Mouse (Mus musculus) hindbrain, embryonic 15.5 days (tissue): ENCODE measurements at regions not wholly inside any gene's neighbourhood (a gene's known extent, or its start where the extent isn't known, plus 50 kb on each side); places are given as distances from the start of the nearest gene placed in this dataset.

Experiments
- ATAC-seq: fragments of 200-750 bp; cut with Nextera tagmentation; 2 replicates; pipeline ENCODE4 v1.8.0; 2017; ENCODE audit warnings: low read depth, moderate number of reproducible peaks, moderate TSS enrichment; ENCODE audit not compliant: low FRiP score
- H3K27ac ChIP-seq: fragments of 300-500 bp; sonication (generic); replicated peaks from 2 replicates; pipeline ENCODE4 v1.5.1; 2015; ENCODE audit warnings: mild to moderate bottlenecking, inconsistent platforms
- H3K27me3 ChIP-seq: fragments of 300-500 bp; sonication (generic); 2 replicates; pipeline ENCODE4 v1.6.1; 2015; ENCODE audit warnings: control low read depth, inconsistent platforms
- H3K36me3 ChIP-seq: fragments of 300-500 bp; sonication (generic); 2 replicates; pipeline ENCODE4 v1.6.1; 2015; ENCODE audit warnings: control low read depth, inconsistent platforms
- H3K4me1 ChIP-seq: fragments of 300-500 bp; sonication (generic); replicated peaks from 2 replicates; pipeline ENCODE4 v1.6.1; 2015; ENCODE audit warnings: control low read depth, inconsistent platforms
- H3K4me2 ChIP-seq: fragments of 300-500 bp; sonication (generic); 2 replicates; pipeline ENCODE4 v1.6.1; 2015; ENCODE audit warnings: moderate library complexity, mild to moderate bottlenecking, inconsistent platforms
- H3K4me3 ChIP-seq: fragments of 300-500 bp; sonication (generic); 2 replicates; pipeline ENCODE4 v1.5.1; 2015; ENCODE audit warnings: mild to moderate bottlenecking, inconsistent platforms
- H3K9ac ChIP-seq: fragments of 300-500 bp; sonication (generic); 2 replicates; pipeline ENCODE4 v1.6.1; 2015; ENCODE audit warnings: inconsistent platforms
- H3K9me3 ChIP-seq: fragments of 300-500 bp; sonication (generic); 2 replicates; pipeline ENCODE4 v1.6.1; 2016; ENCODE audit warnings: control low read depth, inconsistent platforms
- WGBS: fragments of 180-500 bp; shearing (Covaris S2); methylation state at CpG from one replicate; pipeline ENCODE4 v1.1.7; 2015; 5-methylcytosine and 5-hydroxymethylcytosine counted together

GRCm38 (mm10) chr13:59248411-59248810, 336.6 kb downstream of the Agtpbp1 start:
- Histone ChIP-seq H3K4me2 (no peak overlapping the region), H3K27me3 (no peaks in the 10 kb centered on the region), H3K36me3 (no peaks in the 10 kb centered on the region), H3K4me3 (no peak overlapping the region), H3K9ac (no peak overlapping the region), H3K9me3 (no peaks in the 10 kb centered on the region), H3K27ac (no peak overlapping the region), H3K4me1 (peaks cover 16% of the 10 kb centered on the region)
- ATAC-seq: no peak
- WGBS: 74% methylated on average over 9 of the region's 9 CpGs

GRCm38 (mm10) chr13:59246984-59247537, 338.0 kb downstream of the Agtpbp1 start:
- no peaks in the 10 kb centered on the region for H3K9me3 ChIP-seq
- H3K4me3 ChIP-seq: no peak overlapping the region
- H3K36me3 ChIP-seq: no peaks in the 10 kb centered on the region
- no peak overlapping the region for H3K4me2 ChIP-seq
- no peaks in the 10 kb centered on the region for H3K27me3 ChIP-seq
- ATAC-seq: no peak
- H3K9ac ChIP-seq: no peak overlapping the region
- peaks cover 13% of the 10 kb centered on the region for H3K4me1 ChIP-seq
- no peak overlapping the region for H3K27ac ChIP-seq
- WGBS: 77% methylated on average over 7 of the region's 7 CpGs

GRCm38 (mm10) chr13:59246070-59246469, 339.0 kb downstream of the Agtpbp1 start:
- no peak overlapping the region for H3K27ac ChIP-seq
- H3K9me3 ChIP-seq: no peaks in the 10 kb centered on the region
- H3K4me1 ChIP-seq: peaks cover 4% of the 10 kb centered on the region
- H3K9ac ChIP-seq: no peak overlapping the region
- H3K36me3 ChIP-seq: no peaks in the 10 kb centered on the region
- H3K4me2 ChIP-seq: no peak overlapping the region
- no peaks in the 10 kb centered on the region for H3K27me3 ChIP-seq
- no peak for ATAC-seq
- no peak overlapping the region for H3K4me3 ChIP-seq
- 71% methylated on average over 6 of the region's 6 CpGs for WGBS

- H3K27me3 ChIP-seq: no peaks in the 10 kb centered on the region
Observed at GRCm38 (mm10) chr13:59244622-59245021, 340.4 kb downstream of the Agtpbp1 start.

GRCm38 (mm10) chr13:59242671-59243070, 342.4 kb downstream of the Agtpbp1 start:
- Histone ChIP-seq H3K9me3 (no peaks in the 10 kb centered on the region), H3K9ac (no peak overlapping the region), H3K36me3 (no peaks in the 10 kb centered on the region), H3K4me1 (no peaks in the 10 kb centered on the region), H3K27me3 (no peaks in the 10 kb centered on the region), H3K4me3 (no peak overlapping the region), H3K27ac (no peak overlapping the region), H3K4me2 (no peak overlapping the region)
- 79% methylated on average over 4 of the region's 4 CpGs for WGBS
- ATAC-seq: no peak

More at GRCm38 (mm10) chr13:59244622-59245021, 340.4 kb downstream of the Agtpbp1 start:
- Histone ChIP-seq H3K4me3 (no peak overlapping the region), H3K36me3 (no peaks in the 10 kb centered on the region), H3K4me1 (0 out of 2 replicates have a peak, but pooled peaks cover 3% of the 10 kb centered on the region), H3K9ac (no peak overlapping the region), H3K4me2 (no peak overlapping the region), H3K27ac (no peak overlapping the region), H3K9me3 (no peaks in the 10 kb centered on the region)
- ATAC-seq: no peak
- 93% methylated on average over 1 of the region's 1 CpGs for WGBS

GRCm38 (mm10) chr13:59238696-59239095, 346.3 kb downstream of the Agtpbp1 start:
- 84% methylated on average over 1 of the region's 1 CpGs for WGBS
- H3K27me3 ChIP-seq: no peaks in the 10 kb centered on the region
- no peak for ATAC-seq

GRCm38 (mm10) chr13:59235836-59236235, 349.2 kb downstream of the Agtpbp1 start:
- H3K36me3 ChIP-seq: no peaks in the 10 kb centered on the region
- ATAC-seq: no peak
- WGBS: 78% methylated on average over 9 of the region's 9 CpGs

More at GRCm38 (mm10) chr13:59238696-59239095, 346.3 kb downstream of the Agtpbp1 start:
- Histone ChIP-seq H3K27ac (no peak overlapping the region), H3K9me3 (no peaks in the 10 kb centered on the region), H3K4me3 (no peak overlapping the region), H3K9ac (no peak overlapping the region), H3K4me1 (no peaks in the 10 kb centered on the region), H3K4me2 (no peak overlapping the region), H3K36me3 (no peaks in the 10 kb centered on the region)

GRCm38 (mm10) chr13:59229111-59229541, 355.9 kb downstream of the Agtpbp1 start:
- Histone ChIP-seq H3K9me3 (no peaks in the 10 kb centered on the region), H3K36me3 (no peaks in the 10 kb centered on the region), H3K27me3 (no peaks in the 10 kb centered on the region), H3K4me3 (no peak overlapping the region), H3K4me1 (0 out of 2 replicates have a peak, but pooled peaks cover 3% of the 10 kb centered on the region), H3K9ac (no peak overlapping the region), H3K4me2 (no peak overlapping the region), H3K27ac (no peak overlapping the region)
- no peak for ATAC-seq
- 86% methylated on average over 6 of the region's 6 CpGs for WGBS

More at GRCm38 (mm10) chr13:59235836-59236235, 349.2 kb downstream of the Agtpbp1 start:
- Histone ChIP-seq H3K4me2 (no peak overlapping the region), H3K9me3 (no peaks in the 10 kb centered on the region), H3K27me3 (no peaks in the 10 kb centered on the region), H3K4me3 (no peak overlapping the region), H3K9ac (no peak overlapping the region), H3K27ac (no peak overlapping the region), H3K4me1 (no peaks in the 10 kb centered on the region)

- Histone ChIP-seq H3K27me3 (no peaks in the 10 kb centered on the region), H3K9me3 (no peaks in the 10 kb centered on the region), H3K36me3 (no peaks in the 10 kb centered on the region), H3K27ac (no peak overlapping the region), H3K4me2 (no peak overlapping the region), H3K4me3 (no peak overlapping the region), H3K9ac (no peak overlapping the region), H3K4me1 (0 out of 2 replicates have a peak, but pooled peaks cover 3% of the 10 kb centered on the region)
- ATAC-seq: no peak
- WGBS: 64% methylated on average over 12 of the region's 12 CpGs
Observed at GRCm38 (mm10) chr13:59228059-59228830, 356.8 kb downstream of the Agtpbp1 start.

- no peak overlapping the region for H3K4me2 ChIP-seq
- H3K27me3 ChIP-seq: no peaks in the 10 kb centered on the region
- no peaks in the 10 kb centered on the region for H3K9me3 ChIP-seq
- H3K27ac ChIP-seq: no peak overlapping the region
- H3K9ac ChIP-seq: no peak overlapping the region
- ATAC-seq: no peak
- 89% methylated on average over 13 of the region's 13 CpGs for WGBS
- H3K4me3 ChIP-seq: no peak overlapping the region
- H3K36me3 ChIP-seq: no peaks in the 10 kb centered on the region
- 0 out of 2 replicates have a peak, but pooled peaks cover 3% of the 10 kb centered on the region for H3K4me1 ChIP-seq
Observed at GRCm38 (mm10) chr13:59227523-59228058, 357.4 kb downstream of the Agtpbp1 start.

GRCm38 (mm10) chr13:59220587-59220986, 364.4 kb downstream of the Agtpbp1 start:
- no peaks in the 10 kb centered on the region for H3K4me1 ChIP-seq

GRCm38 (mm10) chr13:59220156-59220555, 364.9 kb downstream of the Agtpbp1 start:
- H3K27ac ChIP-seq: no peak overlapping the region
- ATAC-seq: 0 out of 2 replicates have a peak, but pooled peaks have one; percentile 42
- H3K9me3 ChIP-seq: no peaks in the 10 kb centered on the region
- no peak overlapping the region for H3K9ac ChIP-seq
- H3K4me1 ChIP-seq: no peaks in the 10 kb centered on the region
- no peaks in the 10 kb centered on the region for H3K27me3 ChIP-seq
- no peak overlapping the region for H3K4me3 ChIP-seq
- no peak overlapping the region for H3K4me2 ChIP-seq
- H3K36me3 ChIP-seq: no peaks in the 10 kb centered on the region
- 34% methylated on average over 7 of the region's 7 CpGs for WGBS

More at GRCm38 (mm10) chr13:59220587-59220986, 364.4 kb downstream of the Agtpbp1 start:
- no peak overlapping the region for H3K4me2 ChIP-seq
- no peaks in the 10 kb centered on the region for H3K27me3 ChIP-seq
- H3K9me3 ChIP-seq: no peaks in the 10 kb centered on the region
- no peaks in the 10 kb centered on the region for H3K36me3 ChIP-seq
- no peak overlapping the region for H3K27ac ChIP-seq
- whole genome bisulfite sequencing: 55% methylated on average over 6 of the region's 6 CpGs
- H3K9ac ChIP-seq: no peak overlapping the region
- no peak overlapping the region for H3K4me3 ChIP-seq
- ATAC-seq: no peak
